Mouse (Mus musculus): ENCODE results near the gene Cfap299. TPM values are rescaled to one million over a fixed set of nuclear protein-coding genes. Genes with fewer than 3 reads are reported as not detected.

Cfap299 gene
- polyA plus RNA-seq, 1 experiment from 2014 or later = 0.43 TPM

DNA sequence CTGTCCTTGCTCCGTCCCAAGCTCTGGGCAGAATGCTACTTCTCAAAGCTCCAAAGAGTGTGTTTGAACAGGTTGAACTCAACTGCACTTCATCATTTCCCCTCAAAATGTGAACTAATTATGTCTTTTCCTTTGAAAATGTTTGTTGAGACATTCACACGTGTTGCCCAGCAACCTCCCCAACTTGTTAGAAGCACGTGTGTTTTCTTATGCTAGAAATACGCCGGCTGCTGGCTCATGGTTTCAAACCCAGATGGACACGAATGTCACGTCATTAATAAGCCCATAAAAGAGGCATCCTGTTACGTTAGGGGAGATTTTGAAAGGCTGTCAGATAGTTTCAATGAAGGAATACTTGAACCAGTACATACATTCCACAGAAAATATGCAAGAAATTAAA lies 367.2 kb downstream of the Cfap299 start:
- no peaks in the 10 kb centered on the region for H3K4me1 ChIP-seq (ENCODE audit: control insufficient read depth, insufficient read depth, low read length)
- WGBS = 58% methylated on average over 8 of the region's 8 CpGs
- no peak overlapping the region for H3K9ac ChIP-seq (ENCODE audit: low read depth, low read length)
- H3K27ac ChIP-seq (ENCODE audit: low read depth, low read length) = no peak overlapping the region
- no peaks in the 10 kb centered on the region for H3K9me3 ChIP-seq (ENCODE audit: control insufficient read depth, low read length)
- no peaks in the 10 kb centered on the region for H3K36me3 ChIP-seq (ENCODE audit: control insufficient read depth, insufficient read depth, low read length)
- H3K4me3 ChIP-seq (ENCODE audit: low read length) = no peak overlapping the region
- H3K27me3 ChIP-seq (ENCODE audit: control insufficient read depth, insufficient read depth, low read length) = no peaks in the 10 kb centered on the region
- no peak overlapping the region for H3K4me2 ChIP-seq (replicated peaks; ENCODE audit: low read depth, low read length)
- no peak for ATAC-seq (ENCODE audit: low FRiP score, low TSS enrichment)

DNA sequence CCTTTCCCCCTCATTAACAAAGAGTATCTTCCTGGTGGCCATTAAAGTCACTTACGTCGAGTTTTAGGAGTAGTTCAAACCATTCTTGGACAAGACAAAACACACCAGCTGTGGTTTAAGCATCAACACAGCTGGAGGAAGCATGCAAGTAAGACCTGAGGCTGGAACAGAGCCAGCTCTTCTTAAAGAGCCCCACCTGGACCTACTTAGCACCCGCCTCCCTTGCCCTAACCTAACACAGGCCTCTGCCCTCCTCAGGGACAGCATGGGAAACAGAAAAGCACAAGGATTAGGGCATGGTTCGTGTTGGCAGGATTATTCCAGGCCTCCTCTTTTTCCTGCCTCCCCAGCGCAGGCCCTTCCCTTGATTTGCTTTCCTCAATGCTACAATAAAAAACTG lies 374.9 kb downstream of the Cfap299 start:
- Histone ChIP-seq H3K27ac (ENCODE audit: low read depth, low read length) (no peak overlapping the region), H3K4me2 (replicated peaks; ENCODE audit: low read depth, low read length) (no peak overlapping the region), H3K9ac (ENCODE audit: low read depth, low read length) (no peak overlapping the region), H3K9me3 (ENCODE audit: control insufficient read depth, low read length) (0 out of 2 replicates have a peak, but pooled peaks cover 2% of the 10 kb centered on the region), H3K36me3 (ENCODE audit: control insufficient read depth, insufficient read depth, low read length) (no peaks in the 10 kb centered on the region), H3K4me1 (ENCODE audit: control insufficient read depth, insufficient read depth, low read length) (no peaks in the 10 kb centered on the region), H3K4me3 (ENCODE audit: low read length) (no peak overlapping the region), H3K27me3 (ENCODE audit: control insufficient read depth, insufficient read depth, low read length) (no peaks in the 10 kb centered on the region)
- 59% methylated on average over 5 of the region's 5 CpGs for WGBS
- no peak for ATAC-seq (ENCODE audit: low FRiP score, low TSS enrichment)

DNA sequence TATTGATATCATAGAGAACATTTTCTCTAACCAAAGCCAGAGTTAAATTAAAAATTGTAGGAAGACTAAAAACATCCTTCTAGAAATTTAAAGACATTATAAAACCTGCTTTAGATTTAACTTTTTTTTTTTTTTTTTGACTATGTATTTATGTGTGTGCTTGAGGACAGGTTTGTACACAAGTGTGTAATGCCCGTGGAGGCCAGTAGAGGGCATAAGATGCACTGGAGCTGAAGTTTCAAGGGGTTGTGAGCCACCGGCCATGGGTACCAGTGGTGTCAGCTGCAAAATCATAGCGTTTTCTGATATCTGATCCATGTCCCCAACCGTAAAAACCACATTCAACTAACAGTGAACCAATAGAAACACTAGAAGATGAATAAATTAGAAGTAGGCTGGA lies 377.5 kb downstream of the Cfap299 start:
- Histone ChIP-seq H3K4me3 (ENCODE audit: low read length) (no peak overlapping the region), H3K27ac (ENCODE audit: low read depth, low read length) (no peak overlapping the region), H3K36me3 (ENCODE audit: control insufficient read depth, insufficient read depth, low read length) (no peaks in the 10 kb centered on the region), H3K9me3 (ENCODE audit: control insufficient read depth, low read length) (0 out of 2 replicates have a peak, but pooled peaks cover 2% of the 10 kb centered on the region), H3K4me2 (replicated peaks; ENCODE audit: low read depth, low read length) (no peak overlapping the region), H3K27me3 (ENCODE audit: control insufficient read depth, insufficient read depth, low read length) (no peaks in the 10 kb centered on the region), H3K4me1 (ENCODE audit: control insufficient read depth, insufficient read depth, low read length) (no peaks in the 10 kb centered on the region), H3K9ac (ENCODE audit: low read depth, low read length) (no peak overlapping the region)
- WGBS = 68% methylated on average over 4 of the region's 4 CpGs
- no peak for ATAC-seq (ENCODE audit: low FRiP score, low TSS enrichment)

DNA sequence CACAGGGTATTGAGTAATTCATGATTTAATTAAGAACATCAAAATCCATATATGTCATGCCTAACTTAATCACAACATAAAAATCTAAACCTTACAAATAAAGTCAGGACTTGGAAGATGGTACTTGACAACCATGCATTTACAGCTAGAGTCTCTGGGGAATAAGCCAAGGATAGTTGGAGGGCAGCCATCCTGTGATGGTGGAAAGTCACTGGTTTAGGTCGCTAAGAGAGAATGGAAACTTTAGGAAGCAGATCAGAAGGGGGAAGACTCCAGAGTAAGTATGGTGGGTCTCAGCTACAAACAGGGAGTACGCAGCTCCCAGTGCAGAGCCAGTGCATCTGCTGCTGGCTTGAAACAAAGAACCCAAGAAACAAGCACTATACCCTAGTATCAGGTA lies 386.3 kb downstream of the Cfap299 start:
- no peak for ATAC-seq (ENCODE audit: low FRiP score, low TSS enrichment)

DNA sequence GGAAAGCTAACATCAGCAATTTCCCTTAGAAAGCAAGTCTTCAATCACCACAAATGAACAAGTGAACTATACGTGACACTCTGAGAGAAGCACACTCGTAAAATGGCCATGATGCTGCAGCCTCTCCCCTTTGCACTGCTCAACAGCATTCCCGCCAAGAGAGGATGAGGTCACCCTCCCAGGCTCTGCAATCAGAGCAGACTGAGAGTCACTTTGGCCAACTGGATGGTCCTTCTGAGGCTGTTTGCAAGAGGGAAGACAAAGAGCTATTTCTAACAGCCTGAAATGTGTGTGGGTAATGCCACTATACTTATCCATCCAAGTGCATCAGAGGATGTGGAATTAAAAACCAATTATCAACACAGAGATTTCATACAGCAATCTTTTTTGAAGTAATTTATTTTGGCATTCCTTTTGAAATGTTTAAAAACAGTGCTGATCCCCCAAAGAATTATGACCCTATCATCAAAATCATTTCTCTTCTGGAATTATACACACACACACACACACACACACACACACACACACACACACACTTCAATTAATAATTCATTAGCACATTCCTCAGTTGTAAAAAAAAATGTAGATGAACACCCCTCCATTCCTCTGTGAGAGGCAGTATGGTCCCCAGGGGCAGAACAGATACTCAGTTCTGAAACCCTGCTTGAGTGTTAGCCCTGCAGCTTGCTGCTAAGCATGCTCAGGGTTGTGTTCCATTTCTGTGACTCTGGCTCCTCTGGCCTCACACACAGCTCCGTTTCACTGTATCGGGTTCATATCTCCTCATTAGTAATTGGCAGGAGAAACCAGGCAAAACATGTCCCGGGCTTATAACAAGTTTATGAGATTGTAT lies 403.3 kb downstream of the Cfap299 start:
- peak; percentile 52; the same call in 1 of the 2 replicates for ATAC-seq (ENCODE audit: low FRiP score, low TSS enrichment)
- Histone ChIP-seq H3K4me3 (ENCODE audit: low read length) (no peak overlapping the region), H3K4me1 (ENCODE audit: control insufficient read depth, insufficient read depth, low read length) (no peaks in the 10 kb centered on the region), H3K9ac (ENCODE audit: low read depth, low read length) (no peak overlapping the region), H3K27ac (ENCODE audit: low read depth, low read length) (no peak overlapping the region), H3K27me3 (ENCODE audit: control insufficient read depth, insufficient read depth, low read length) (no peaks in the 10 kb centered on the region), H3K36me3 (ENCODE audit: control insufficient read depth, insufficient read depth, low read length) (no peaks in the 10 kb centered on the region), H3K9me3 (ENCODE audit: control insufficient read depth, low read length) (no peaks in the 10 kb centered on the region), H3K4me2 (replicated peaks; ENCODE audit: low read depth, low read length) (no peak overlapping the region)
- WGBS = 34% methylated on average over 6 of the region's 6 CpGs

More for the DNA sequence above, 386.3 kb downstream of the Cfap299 start:
- H3K27me3 ChIP-seq (ENCODE audit: control insufficient read depth, insufficient read depth, low read length) = no peaks in the 10 kb centered on the region
- H3K27ac ChIP-seq (ENCODE audit: low read depth, low read length) = no peak overlapping the region
- H3K36me3 ChIP-seq (ENCODE audit: control insufficient read depth, insufficient read depth, low read length) = no peaks in the 10 kb centered on the region
- H3K4me3 ChIP-seq (ENCODE audit: low read length) = no peak overlapping the region
- H3K9me3 ChIP-seq (ENCODE audit: control insufficient read depth, low read length) = no peaks in the 10 kb centered on the region
- no peaks in the 10 kb centered on the region for H3K4me1 ChIP-seq (ENCODE audit: control insufficient read depth, insufficient read depth, low read length)
- H3K9ac ChIP-seq (ENCODE audit: low read depth, low read length) = no peak overlapping the region
- 80% methylated on average over 2 of the region's 2 CpGs for WGBS
- no peak overlapping the region for H3K4me2 ChIP-seq (replicated peaks; ENCODE audit: low read depth, low read length)

DNA sequence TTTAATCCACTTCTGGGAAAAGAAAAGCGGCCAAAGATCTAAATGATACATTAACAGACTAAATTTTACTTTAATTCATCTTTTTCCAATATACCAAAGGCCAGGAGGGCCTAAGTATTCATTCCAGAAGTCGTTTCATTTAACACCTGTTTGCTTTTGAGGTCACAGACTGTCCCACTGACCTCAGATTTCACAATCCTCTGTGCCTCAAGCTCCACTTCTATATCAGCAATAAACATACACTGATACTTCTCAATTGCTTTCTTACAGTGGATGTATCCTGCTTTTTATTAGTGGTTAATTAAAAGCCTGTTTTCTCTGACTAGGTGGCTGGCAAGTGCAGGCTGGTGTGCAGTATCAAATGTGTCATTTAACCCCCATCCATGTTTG lies 403.9 kb downstream of the Cfap299 start:
- no peaks in the 10 kb centered on the region for H3K9me3 ChIP-seq (ENCODE audit: control insufficient read depth, low read length)
- 39% methylated on average over 2 of the region's 2 CpGs for WGBS
- no peak overlapping the region for H3K4me2 ChIP-seq (replicated peaks; ENCODE audit: low read depth, low read length)
- no peaks in the 10 kb centered on the region for H3K36me3 ChIP-seq (ENCODE audit: control insufficient read depth, insufficient read depth, low read length)
- ATAC-seq (ENCODE audit: low FRiP score, low TSS enrichment) = no peak
- no peaks in the 10 kb centered on the region for H3K4me1 ChIP-seq (ENCODE audit: control insufficient read depth, insufficient read depth, low read length)
- H3K9ac ChIP-seq (ENCODE audit: low read depth, low read length) = no peak overlapping the region
- H3K27me3 ChIP-seq (ENCODE audit: control insufficient read depth, insufficient read depth, low read length) = no peaks in the 10 kb centered on the region
- H3K4me3 ChIP-seq (ENCODE audit: low read length) = no peak overlapping the region
- no peak overlapping the region for H3K27ac ChIP-seq (ENCODE audit: low read depth, low read length)

DNA sequence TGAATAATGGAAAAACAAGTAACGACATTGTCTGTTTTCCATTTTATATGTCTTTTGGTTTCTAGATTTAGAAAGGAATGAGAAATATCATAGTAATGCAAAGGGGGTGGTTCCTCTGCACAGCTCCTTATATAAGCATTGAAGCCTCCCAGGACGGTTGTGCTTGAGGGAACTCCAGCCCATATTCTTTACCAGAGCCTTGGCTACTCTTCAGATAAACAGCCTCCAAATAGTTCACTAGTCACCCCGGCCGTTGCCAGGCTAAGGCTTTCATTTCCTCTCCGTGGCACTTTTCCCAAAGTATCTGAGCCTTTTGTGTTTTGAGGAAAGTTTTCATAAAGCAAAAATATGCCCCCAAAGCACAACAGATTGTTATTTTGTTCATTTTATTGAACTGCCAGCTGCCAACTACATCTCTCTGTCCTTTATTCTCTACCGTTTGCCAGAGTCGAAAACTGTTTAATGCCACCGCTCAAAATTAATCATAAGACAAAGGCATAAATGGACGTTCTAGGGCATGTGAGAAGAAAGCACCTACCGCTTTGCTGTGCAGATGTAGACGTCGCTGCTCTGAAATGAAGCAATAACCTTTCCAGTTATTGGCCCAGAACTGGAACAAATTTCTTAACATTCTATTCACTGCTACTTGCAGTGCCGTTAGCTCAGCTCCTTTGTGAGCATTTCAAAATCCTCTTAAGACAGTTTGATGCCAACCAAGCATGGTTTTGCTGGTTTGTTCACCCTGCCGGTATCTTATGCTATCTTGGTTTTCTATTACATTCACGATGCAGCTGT lies 433.0 kb downstream of the Cfap299 start:
- no peaks in the 10 kb centered on the region for H3K9me3 ChIP-seq (ENCODE audit: control insufficient read depth, low read length)
- no peak overlapping the region for H3K9ac ChIP-seq (ENCODE audit: low read depth, low read length)
- no peak for ATAC-seq (ENCODE audit: low FRiP score, low TSS enrichment)
- no peaks in the 10 kb centered on the region for H3K4me1 ChIP-seq (ENCODE audit: control insufficient read depth, insufficient read depth, low read length)
- H3K4me3 ChIP-seq (ENCODE audit: low read length) = no peak overlapping the region
- 86% methylated on average over 15 of the region's 15 CpGs for WGBS
- no peak overlapping the region for H3K27ac ChIP-seq (ENCODE audit: low read depth, low read length)
- H3K36me3 ChIP-seq (ENCODE audit: control insufficient read depth, insufficient read depth, low read length) = no peaks in the 10 kb centered on the region
- no peaks in the 10 kb centered on the region for H3K27me3 ChIP-seq (ENCODE audit: control insufficient read depth, insufficient read depth, low read length)
- H3K4me2 ChIP-seq (replicated peaks; ENCODE audit: low read depth, low read length) = no peak overlapping the region

DNA sequence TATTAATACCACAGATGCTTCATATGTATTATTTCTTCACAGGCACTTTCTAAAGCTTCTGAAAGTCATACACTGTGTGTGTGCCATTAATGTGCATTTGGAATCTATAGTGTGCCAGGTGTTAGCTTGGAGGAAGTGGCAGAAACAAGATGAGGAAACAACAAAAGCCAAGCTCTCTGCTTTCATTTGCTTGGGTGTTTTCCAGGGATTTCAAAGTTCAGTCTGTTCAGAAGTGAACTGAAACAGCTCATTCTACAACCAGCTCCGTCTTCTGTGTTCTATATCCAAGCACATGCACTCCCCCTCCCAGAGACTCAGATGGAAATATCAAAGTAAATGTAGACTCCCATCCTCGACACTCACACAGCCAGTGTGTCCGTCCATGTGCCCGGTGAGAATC lies 449.5 kb downstream of the Cfap299 start:
- no peak overlapping the region for H3K4me3 ChIP-seq (ENCODE audit: low read length)
- no peak overlapping the region for H3K27ac ChIP-seq (ENCODE audit: low read depth, low read length)
- no peak for ATAC-seq (ENCODE audit: low FRiP score, low TSS enrichment)
- 94% methylated on average over 4 of the region's 4 CpGs for WGBS
- no peak overlapping the region for H3K4me2 ChIP-seq (replicated peaks; ENCODE audit: low read depth, low read length)
- H3K27me3 ChIP-seq (ENCODE audit: control insufficient read depth, insufficient read depth, low read length) = no peaks in the 10 kb centered on the region
- H3K9ac ChIP-seq (ENCODE audit: low read depth, low read length) = no peak overlapping the region
- H3K9me3 ChIP-seq (ENCODE audit: control insufficient read depth, low read length) = no peaks in the 10 kb centered on the region
- no peaks in the 10 kb centered on the region for H3K4me1 ChIP-seq (ENCODE audit: control insufficient read depth, insufficient read depth, low read length)
- H3K36me3 ChIP-seq (ENCODE audit: control insufficient read depth, insufficient read depth, low read length) = no peaks in the 10 kb centered on the region

DNA sequence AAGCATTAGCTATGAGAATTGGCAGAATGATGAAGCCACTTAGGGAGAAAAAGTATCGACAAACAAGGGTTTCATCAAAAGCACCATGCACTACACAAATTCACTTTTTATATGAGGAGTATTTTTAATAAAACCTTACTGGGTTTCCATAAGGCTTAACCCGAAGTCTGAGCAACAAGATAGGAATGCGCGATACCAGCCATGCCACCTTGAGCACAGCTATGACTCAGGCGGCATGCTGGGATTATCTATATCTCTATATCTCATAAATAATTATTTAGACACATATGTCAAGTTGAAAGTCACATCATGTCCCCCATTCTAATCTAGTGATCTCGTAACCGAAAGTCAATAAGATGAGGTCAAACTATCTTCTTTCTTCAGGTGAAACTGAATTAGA lies 453.0 kb downstream of the Cfap299 start:
- H3K27ac ChIP-seq (ENCODE audit: low read depth, low read length) = no peak overlapping the region
- WGBS = 93% methylated on average over 7 of the region's 7 CpGs
- no peak for ATAC-seq (ENCODE audit: low FRiP score, low TSS enrichment)

More for the DNA sequence above, 453.0 kb downstream of the Cfap299 start:
- Histone ChIP-seq H3K36me3 (ENCODE audit: control insufficient read depth, insufficient read depth, low read length) (no peaks in the 10 kb centered on the region), H3K4me1 (ENCODE audit: control insufficient read depth, insufficient read depth, low read length) (no peaks in the 10 kb centered on the region), H3K4me3 (ENCODE audit: low read length) (no peak overlapping the region), H3K9me3 (ENCODE audit: control insufficient read depth, low read length) (no peaks in the 10 kb centered on the region), H3K9ac (ENCODE audit: low read depth, low read length) (no peak overlapping the region), H3K4me2 (replicated peaks; ENCODE audit: low read depth, low read length) (no peak overlapping the region), H3K27me3 (ENCODE audit: control insufficient read depth, insufficient read depth, low read length) (no peaks in the 10 kb centered on the region)

Measured in kidney, embryonic 14.5 days (tissue).